Mouse (Mus musculus): Measurements from ENCODE around the gene Zfp462. TPM values are rescaled to one million over a fixed set of nuclear protein-coding genes. Genes with fewer than 3 reads are reported as not detected.

The Zfp462 gene
- polyA plus RNA-seq, 1 experiment from 2014 or later: 17.0 TPM

GRCm38 (mm10) chr4:55101601-55102000, 156.8 kb downstream of the Zfp462 start:
- Histone ChIP-seq H3K27me3 (ENCODE audit: control insufficient read depth, insufficient read depth, low read length) (no peaks in the 10 kb centered on the region), H3K36me3 (ENCODE audit: control insufficient read depth, insufficient read depth, low read length) (no peaks in the 10 kb centered on the region), H3K4me2 (ENCODE audit: low read depth, low read length, severe bottlenecking) (no peak overlapping the region), H3K9me3 (ENCODE audit: control insufficient read depth, low read length) (no peaks in the 10 kb centered on the region), H3K27ac (ENCODE audit: low read depth, low read length) (no peak overlapping the region), H3K4me3 (ENCODE audit: low read depth, low read length) (no peak overlapping the region), H3K9ac (ENCODE audit: low read length) (no peak overlapping the region), H3K4me1 (replicated peaks; ENCODE audit: control insufficient read depth, insufficient read depth, low read length) (no peaks in the 10 kb centered on the region)
- no peak for ATAC-seq (replicated peaks; ENCODE audit: low FRiP score)
- DNase-seq (ENCODE audit: low spot score): no peak
- WGBS: 88% methylated on average over 9 of the region's 9 CpGs

- DNase-seq (ENCODE audit: low spot score) (no peak), ATAC-seq (replicated peaks; ENCODE audit: low FRiP score) (no peak)
- H3K9me3 ChIP-seq (ENCODE audit: control insufficient read depth, low read length): no peaks in the 10 kb centered on the region
- H3K27ac ChIP-seq (ENCODE audit: low read depth, low read length): no peak overlapping the region
- H3K36me3 ChIP-seq (ENCODE audit: control insufficient read depth, insufficient read depth, low read length): no peaks in the 10 kb centered on the region
- no peak overlapping the region for H3K4me2 ChIP-seq (ENCODE audit: low read depth, low read length, severe bottlenecking)
- 91% methylated on average over 3 of the region's 3 CpGs for WGBS
- no peaks in the 10 kb centered on the region for H3K27me3 ChIP-seq (ENCODE audit: control insufficient read depth, insufficient read depth, low read length)
- no peaks in the 10 kb centered on the region for H3K4me1 ChIP-seq (replicated peaks; ENCODE audit: control insufficient read depth, insufficient read depth, low read length)
- H3K4me3 ChIP-seq (ENCODE audit: low read depth, low read length): no peak overlapping the region
- H3K9ac ChIP-seq (ENCODE audit: low read length): no peak overlapping the region
Measured at GRCm38 (mm10) chr4:55102382-55102781, 157.5 kb downstream of the Zfp462 start.

- WGBS: 79% methylated on average over 3 of the region's 3 CpGs
- no peak for DNase-seq (ENCODE audit: low spot score)
- no peaks in the 10 kb centered on the region for H3K27me3 ChIP-seq (ENCODE audit: control insufficient read depth, insufficient read depth, low read length)
Measured at GRCm38 (mm10) chr4:55103575-55103974, 158.7 kb downstream of the Zfp462 start.

GRCm38 (mm10) chr4:55117839-55118487, 173.1 kb downstream of the Zfp462 start:
- Histone ChIP-seq H3K4me2 (ENCODE audit: low read depth, low read length, severe bottlenecking) (no peak overlapping the region), H3K27me3 (ENCODE audit: control insufficient read depth, insufficient read depth, low read length) (no peaks in the 10 kb centered on the region), H3K9ac (ENCODE audit: low read length) (no peak overlapping the region), H3K4me3 (ENCODE audit: low read depth, low read length) (no peak overlapping the region), H3K4me1 (replicated peaks; ENCODE audit: control insufficient read depth, insufficient read depth, low read length) (no peaks in the 10 kb centered on the region), H3K36me3 (ENCODE audit: control insufficient read depth, insufficient read depth, low read length) (no peaks in the 10 kb centered on the region), H3K9me3 (ENCODE audit: control insufficient read depth, low read length) (no peaks in the 10 kb centered on the region), H3K27ac (ENCODE audit: low read depth, low read length) (no peak overlapping the region)
- ATAC-seq (replicated peaks; ENCODE audit: low FRiP score) (no peak), DNase-seq (ENCODE audit: low spot score) (no peak)
- 55% methylated on average over 10 of the region's 10 CpGs for WGBS

More at GRCm38 (mm10) chr4:55103575-55103974, 158.7 kb downstream of the Zfp462 start:
- Histone ChIP-seq H3K4me1 (replicated peaks; ENCODE audit: control insufficient read depth, insufficient read depth, low read length) (no peaks in the 10 kb centered on the region), H3K36me3 (ENCODE audit: control insufficient read depth, insufficient read depth, low read length) (no peaks in the 10 kb centered on the region), H3K9ac (ENCODE audit: low read length) (no peak overlapping the region), H3K4me2 (ENCODE audit: low read depth, low read length, severe bottlenecking) (no peak overlapping the region), H3K27ac (ENCODE audit: low read depth, low read length) (no peak overlapping the region), H3K4me3 (ENCODE audit: low read depth, low read length) (no peak overlapping the region), H3K9me3 (ENCODE audit: control insufficient read depth, low read length) (no peaks in the 10 kb centered on the region)
- no peak for ATAC-seq (replicated peaks; ENCODE audit: low FRiP score)

GRCm38 (mm10) chr4:55121126-55121525, 176.3 kb downstream of the Zfp462 start:
- 75% methylated on average over 2 of the region's 2 CpGs for WGBS
- Histone ChIP-seq H3K4me1 (replicated peaks; ENCODE audit: control insufficient read depth, insufficient read depth, low read length) (no peaks in the 10 kb centered on the region), H3K36me3 (ENCODE audit: control insufficient read depth, insufficient read depth, low read length) (no peaks in the 10 kb centered on the region), H3K4me3 (ENCODE audit: low read depth, low read length) (no peak overlapping the region), H3K4me2 (ENCODE audit: low read depth, low read length, severe bottlenecking) (no peak overlapping the region), H3K9me3 (ENCODE audit: control insufficient read depth, low read length) (no peaks in the 10 kb centered on the region), H3K27ac (ENCODE audit: low read depth, low read length) (no peak overlapping the region), H3K27me3 (ENCODE audit: control insufficient read depth, insufficient read depth, low read length) (no peaks in the 10 kb centered on the region), H3K9ac (ENCODE audit: low read length) (no peak overlapping the region)
- ATAC-seq (replicated peaks; ENCODE audit: low FRiP score) (no peak), DNase-seq (ENCODE audit: low spot score) (no peak)

- Histone ChIP-seq H3K4me1 (replicated peaks; ENCODE audit: control insufficient read depth, insufficient read depth, low read length) (no peaks in the 10 kb centered on the region), H3K27me3 (ENCODE audit: control insufficient read depth, insufficient read depth, low read length) (no peaks in the 10 kb centered on the region), H3K4me2 (ENCODE audit: low read depth, low read length, severe bottlenecking) (no peak overlapping the region), H3K9ac (ENCODE audit: low read length) (no peak overlapping the region), H3K4me3 (ENCODE audit: low read depth, low read length) (no peak overlapping the region), H3K27ac (ENCODE audit: low read depth, low read length) (no peak overlapping the region), H3K9me3 (ENCODE audit: control insufficient read depth, low read length) (no peaks in the 10 kb centered on the region), H3K36me3 (ENCODE audit: control insufficient read depth, insufficient read depth, low read length) (no peaks in the 10 kb centered on the region)
- DNase-seq (ENCODE audit: low spot score): no peak
- 50% methylated on average over 6 of the region's 6 CpGs for WGBS
- ATAC-seq (replicated peaks; ENCODE audit: low FRiP score): no peak
Measured at GRCm38 (mm10) chr4:55121952-55122351, 177.1 kb downstream of the Zfp462 start.

- Histone ChIP-seq H3K4me3 (ENCODE audit: low read depth, low read length) (no peak overlapping the region), H3K36me3 (ENCODE audit: control insufficient read depth, insufficient read depth, low read length) (no peaks in the 10 kb centered on the region), H3K9me3 (ENCODE audit: control insufficient read depth, low read length) (no peaks in the 10 kb centered on the region), H3K27me3 (ENCODE audit: control insufficient read depth, insufficient read depth, low read length) (no peaks in the 10 kb centered on the region), H3K4me2 (ENCODE audit: low read depth, low read length, severe bottlenecking) (no peak overlapping the region), H3K9ac (ENCODE audit: low read length) (no peak overlapping the region), H3K4me1 (replicated peaks; ENCODE audit: control insufficient read depth, insufficient read depth, low read length) (no peaks in the 10 kb centered on the region), H3K27ac (ENCODE audit: low read depth, low read length) (no peak overlapping the region)
- ATAC-seq (replicated peaks; ENCODE audit: low FRiP score) (no peak), DNase-seq (ENCODE audit: low spot score) (no peak)
- WGBS: 96% methylated on average over 3 of the region's 3 CpGs
Measured at GRCm38 (mm10) chr4:55124126-55124525, 179.3 kb downstream of the Zfp462 start.

GRCm38 (mm10) chr4:55125048-55125737, 180.3 kb downstream of the Zfp462 start:
- no peaks in the 10 kb centered on the region for H3K9me3 ChIP-seq (ENCODE audit: control insufficient read depth, low read length)
- WGBS: 52% methylated on average over 11 of the region's 11 CpGs
- H3K4me2 ChIP-seq (ENCODE audit: low read depth, low read length, severe bottlenecking): no peak overlapping the region
- H3K9ac ChIP-seq (ENCODE audit: low read length): no peak overlapping the region
- no peaks in the 10 kb centered on the region for H3K36me3 ChIP-seq (ENCODE audit: control insufficient read depth, insufficient read depth, low read length)
- no peaks in the 10 kb centered on the region for H3K27me3 ChIP-seq (ENCODE audit: control insufficient read depth, insufficient read depth, low read length)
- ATAC-seq (replicated peaks; ENCODE audit: low FRiP score) (no peak), DNase-seq (ENCODE audit: low spot score) (no peak)
- no peak overlapping the region for H3K4me3 ChIP-seq (ENCODE audit: low read depth, low read length)
- no peaks in the 10 kb centered on the region for H3K4me1 ChIP-seq (replicated peaks; ENCODE audit: control insufficient read depth, insufficient read depth, low read length)
- no peak overlapping the region for H3K27ac ChIP-seq (ENCODE audit: low read depth, low read length)

- no peaks in the 10 kb centered on the region for H3K9me3 ChIP-seq (ENCODE audit: control insufficient read depth, low read length)
- no peak for ATAC-seq (replicated peaks; ENCODE audit: low FRiP score)
- no peak for DNase-seq (ENCODE audit: low spot score)
- H3K9ac ChIP-seq (ENCODE audit: low read length): no peak overlapping the region
- H3K27me3 ChIP-seq (ENCODE audit: control insufficient read depth, insufficient read depth, low read length): no peaks in the 10 kb centered on the region
- no peak overlapping the region for H3K4me2 ChIP-seq (ENCODE audit: low read depth, low read length, severe bottlenecking)
- 91% methylated on average over 4 of the region's 4 CpGs for WGBS
- H3K36me3 ChIP-seq (ENCODE audit: control insufficient read depth, insufficient read depth, low read length): no peaks in the 10 kb centered on the region
- no peak overlapping the region for H3K27ac ChIP-seq (ENCODE audit: low read depth, low read length)
- no peaks in the 10 kb centered on the region for H3K4me1 ChIP-seq (replicated peaks; ENCODE audit: control insufficient read depth, insufficient read depth, low read length)
- H3K4me3 ChIP-seq (ENCODE audit: low read depth, low read length): no peak overlapping the region
Measured at GRCm38 (mm10) chr4:55125738-55126054, 180.8 kb downstream of the Zfp462 start.

Data from forebrain, embryonic 11.5 days (tissue).